Mouse (Mus musculus) limb, embryonic 11.5 days (tissue): ENCODE data around the gene Lasp1. TPM values are rescaled to one million over a fixed set of nuclear protein-coding genes. Genes with fewer than 3 reads are reported as not detected.
A peak's percentile ranks its signal among the peaks of the same experiment; 100 is the strongest.

Experiments used
- ATAC-seq: fragments of 200-750 bp; cut with Nextera tagmentation; 2 replicates; pipeline ENCODE4 v1.8.0; 2017; ENCODE audit warnings: low read depth; ENCODE audit not compliant: insufficient number of reproducible peaks, low FRiP score, low TSS enrichment
- DNase-seq: peaks from one replicate; pipeline ENCODE4 v3.0.0-alpha.2; 2015; ENCODE audit warnings: low spot score
- H3K27ac ChIP-seq: fragments of 300-500 bp; sonication (generic); replicated peaks from 2 replicates; pipeline ENCODE4 v1.5.1; 2014; ENCODE audit warnings: low read depth, mild to moderate bottlenecking, low read length
- H3K27me3 ChIP-seq: fragments of 300-500 bp; sonication (generic); 2 replicates; pipeline ENCODE4 v1.6.1; 2014; ENCODE audit warnings: mild to moderate bottlenecking, low read length, mixed read lengths; ENCODE audit not compliant: control insufficient read depth, insufficient read depth
- H3K36me3 ChIP-seq: fragments of 300-500 bp; sonication (generic); 2 replicates; pipeline ENCODE4 v1.6.1; 2014; ENCODE audit warnings: mild to moderate bottlenecking, low read length, moderate library complexity, mixed read lengths; ENCODE audit not compliant: control insufficient read depth, insufficient read depth
- H3K4me1 ChIP-seq: fragments of 300-500 bp; sonication (generic); 2 replicates; pipeline ENCODE4 v1.6.1; 2014; ENCODE audit warnings: low read length, mixed read lengths; ENCODE audit not compliant: control insufficient read depth, insufficient read depth
- H3K4me2 ChIP-seq: fragments of 300-500 bp; sonication (generic); 2 replicates; pipeline ENCODE4 v1.6.1; 2014; ENCODE audit warnings: low read depth, mild to moderate bottlenecking, moderate library complexity; ENCODE audit not compliant: severe bottlenecking
- H3K4me3 ChIP-seq: fragments of 300-500 bp; sonication (generic); 2 replicates; pipeline ENCODE4 v1.5.1; 2014; ENCODE audit warnings: low read depth, low read length
- H3K9ac ChIP-seq: fragments of 300-500 bp; sonication (generic); 2 replicates; pipeline ENCODE4 v1.6.1; 2014; ENCODE audit warnings: mild to moderate bottlenecking, low read length
- H3K9me3 ChIP-seq: fragments of 300-500 bp; sonication (generic); 2 replicates; pipeline ENCODE4 v1.6.1; 2016; ENCODE audit warnings: low read length; ENCODE audit not compliant: control insufficient read depth
- WGBS: fragments of 180-500 bp; shearing (Covaris S2); extraction: QIAGEN DNeasy Blood & Tissue Kit; methylation state at CpG from one replicate; pipeline ENCODE4 v1.1.7; 2014; 5-methylcytosine and 5-hydroxymethylcytosine counted together
- polyA plus RNA-seq: library from polyadenylated mRNA; unstranded; fragments of >200 nt; fragmentation: Nextera tagmentation; extraction: Ambion mirVana; gene quantifications from 2 replicates; pipeline ENCODE4 v1.2.1, GENCODE M21; 2014

Gene Lasp1
- polyA plus RNA-seq, 1 experiment from 2014 or later = 79.9 TPM

GRCm38 (mm10) chr11:97810356-97810755, 11.6 kb downstream of the Lasp1 start:
- Histone ChIP-seq H3K4me1 (peaks cover 50% of the 10 kb centered on the region), H3K36me3 (peaks cover 3% of the 10 kb centered on the region), H3K4me2 (no peak overlapping the region), H3K9ac (no peak overlapping the region), H3K4me3 (no peak overlapping the region), H3K9me3 (no peaks in the 10 kb centered on the region), H3K27ac (no peak overlapping the region), H3K27me3 (no peaks in the 10 kb centered on the region)
- 79% methylated on average over 7 of the region's 7 CpGs for whole genome bisulfite sequencing
- ATAC-seq (no peak), DNase-seq (no peak)

- H3K9me3 ChIP-seq = no peaks in the 10 kb centered on the region
- DNase-seq = no peak
- no peak overlapping the region for H3K9ac ChIP-seq
- H3K36me3 ChIP-seq = peaks cover 3% of the 10 kb centered on the region
- no peaks in the 10 kb centered on the region for H3K27me3 ChIP-seq
- no peak overlapping the region for H3K27ac ChIP-seq
- no peak overlapping the region for H3K4me2 ChIP-seq
- 54% methylated on average over 3 of the region's 3 CpGs for WGBS
- H3K4me3 ChIP-seq = no peak overlapping the region
- ATAC-seq = no peak
- H3K4me1 ChIP-seq = peaks cover 50% of the 10 kb centered on the region
These were observed 12.2 kb downstream of the Lasp1 start for GRCm38 (mm10) chr11:97810970-97811369.

GRCm38 (mm10) chr11:97811569-97812362, 13.0 kb downstream of the Lasp1 start:
- Histone ChIP-seq H3K4me3 (no peak overlapping the region), H3K4me1 (peaks cover 48% of the 10 kb centered on the region), H3K27ac (no peak overlapping the region), H3K4me2 (peak overlapping the region; percentile 12; the same call in 1 of the 2 replicates), H3K9ac (no peak overlapping the region), H3K36me3 (peaks cover 3% of the 10 kb centered on the region), H3K9me3 (no peaks in the 10 kb centered on the region), H3K27me3 (no peaks in the 10 kb centered on the region)
- WGBS = 50% methylated on average over 12 of the region's 13 CpGs
- no peak for DNase-seq
- no peak for ATAC-seq

- ATAC-seq (peak; percentile 24; the same call in 1 of the 2 replicates), DNase-seq (no peak)
- H3K27ac ChIP-seq = no peak overlapping the region
- H3K36me3 ChIP-seq = no peaks in the 10 kb centered on the region; the same call in 1 of the 2 replicates
- no peak overlapping the region for H3K9ac ChIP-seq
- no peaks in the 10 kb centered on the region for H3K9me3 ChIP-seq
- H3K27me3 ChIP-seq = no peaks in the 10 kb centered on the region
- H3K4me1 ChIP-seq = peaks cover 54% of the 10 kb centered on the region
- WGBS = 42% methylated on average over 3 of the region's 3 CpGs
- H3K4me3 ChIP-seq = no peak overlapping the region
- peak overlapping the region; percentile 12; the same call in 1 of the 2 replicates for H3K4me2 ChIP-seq
These were observed 13.7 kb downstream of the Lasp1 start for GRCm38 (mm10) chr11:97812491-97812921.

GRCm38 (mm10) chr11:97813085-97813484, 14.3 kb downstream of the Lasp1 start:
- Histone ChIP-seq H3K9me3 (no peaks in the 10 kb centered on the region), H3K27me3 (no peaks in the 10 kb centered on the region), H3K4me2 (0 out of 2 replicates have a peak overlapping the region, but pooled peaks have one; percentile 12), H3K36me3 (no peaks in the 10 kb centered on the region; the same call in 1 of the 2 replicates), H3K4me3 (no peak overlapping the region), H3K9ac (peak overlapping the region; percentile 23; the same call in 1 of the 2 replicates), H3K27ac (no peak overlapping the region), H3K4me1 (peaks cover 57% of the 10 kb centered on the region)
- WGBS = 67% methylated on average over 7 of the region's 7 CpGs
- ATAC-seq = no peak
- DNase-seq = no peak

- DNase-seq = no peak
- no peak overlapping the region for H3K27ac ChIP-seq
- H3K36me3 ChIP-seq = no peaks in the 10 kb centered on the region
- H3K9me3 ChIP-seq = no peaks in the 10 kb centered on the region
- H3K4me2 ChIP-seq = no peak overlapping the region
- H3K9ac ChIP-seq = no peak overlapping the region
- peaks cover 57% of the 10 kb centered on the region for H3K4me1 ChIP-seq
- WGBS = 90% methylated on average over 17 of the region's 17 CpGs
- H3K4me3 ChIP-seq = no peak overlapping the region
- no peaks in the 10 kb centered on the region for H3K27me3 ChIP-seq
- ATAC-seq = no peak
These were observed 15.1 kb downstream of the Lasp1 start for GRCm38 (mm10) chr11:97813746-97814515.

GRCm38 (mm10) chr11:97815736-97816135, 16.9 kb downstream of the Lasp1 start:
- H3K27me3 ChIP-seq = no peaks in the 10 kb centered on the region
- DNase-seq (no peak), ATAC-seq (no peak)
- H3K9ac ChIP-seq = no peak overlapping the region
- no peak overlapping the region for H3K4me3 ChIP-seq
- no peaks in the 10 kb centered on the region for H3K36me3 ChIP-seq
- 72% methylated on average over 11 of the region's 11 CpGs for WGBS
- no peaks in the 10 kb centered on the region for H3K9me3 ChIP-seq
- peaks cover 51% of the 10 kb centered on the region for H3K4me1 ChIP-seq
- H3K4me2 ChIP-seq = no peak overlapping the region
- no peak overlapping the region; the same call in 1 of the 2 replicates for H3K27ac ChIP-seq

GRCm38 (mm10) chr11:97816176-97816575, 17.4 kb downstream of the Lasp1 start:
- WGBS = 72% methylated on average over 5 of the region's 5 CpGs
- Histone ChIP-seq H3K9me3 (no peaks in the 10 kb centered on the region), H3K4me3 (no peak overlapping the region), H3K9ac (no peak overlapping the region), H3K27me3 (no peaks in the 10 kb centered on the region), H3K4me1 (peaks cover 51% of the 10 kb centered on the region), H3K27ac (no peak overlapping the region; the same call in 1 of the 2 replicates), H3K36me3 (no peaks in the 10 kb centered on the region), H3K4me2 (no peak overlapping the region)
- no peak for ATAC-seq
- DNase-seq = no peak
